Mouse (Mus musculus) ES-E14 (cell line): Measurements from ENCODE around the gene Il3.

Source experiments
- CHD2 ChIP-seq: IDR thresholded peaks from 2 replicates; pipeline ENCODE4 v1.6.1; 2014; ENCODE audit warnings: mild to moderate bottlenecking, low read depth, low read length, inconsistent platforms
- HCFC1 ChIP-seq: IDR thresholded peaks from 2 replicates; pipeline ENCODE4 v1.6.1; 2012; ENCODE audit warnings: low read length, inconsistent platforms, borderline replicate concordance; ENCODE audit not compliant: insufficient read depth
- MAFK ChIP-seq: IDR thresholded peaks from 2 replicates; pipeline ENCODE4 v1.6.1; 2014; ENCODE audit warnings: mild to moderate bottlenecking, low read depth, low read length, inconsistent platforms; ENCODE audit not compliant: insufficient read depth
- ZC3H11A ChIP-seq: IDR thresholded peaks from 2 replicates; pipeline ENCODE4 v1.6.1; 2012; ENCODE audit warnings: low read depth, mild to moderate bottlenecking, inconsistent platforms, low read length, borderline replicate concordance
- ZNF384 ChIP-seq: IDR thresholded peaks from 2 replicates; pipeline ENCODE4 v1.6.1; 2012; ENCODE audit warnings: low read depth, low read length, inconsistent platforms

DNA sequence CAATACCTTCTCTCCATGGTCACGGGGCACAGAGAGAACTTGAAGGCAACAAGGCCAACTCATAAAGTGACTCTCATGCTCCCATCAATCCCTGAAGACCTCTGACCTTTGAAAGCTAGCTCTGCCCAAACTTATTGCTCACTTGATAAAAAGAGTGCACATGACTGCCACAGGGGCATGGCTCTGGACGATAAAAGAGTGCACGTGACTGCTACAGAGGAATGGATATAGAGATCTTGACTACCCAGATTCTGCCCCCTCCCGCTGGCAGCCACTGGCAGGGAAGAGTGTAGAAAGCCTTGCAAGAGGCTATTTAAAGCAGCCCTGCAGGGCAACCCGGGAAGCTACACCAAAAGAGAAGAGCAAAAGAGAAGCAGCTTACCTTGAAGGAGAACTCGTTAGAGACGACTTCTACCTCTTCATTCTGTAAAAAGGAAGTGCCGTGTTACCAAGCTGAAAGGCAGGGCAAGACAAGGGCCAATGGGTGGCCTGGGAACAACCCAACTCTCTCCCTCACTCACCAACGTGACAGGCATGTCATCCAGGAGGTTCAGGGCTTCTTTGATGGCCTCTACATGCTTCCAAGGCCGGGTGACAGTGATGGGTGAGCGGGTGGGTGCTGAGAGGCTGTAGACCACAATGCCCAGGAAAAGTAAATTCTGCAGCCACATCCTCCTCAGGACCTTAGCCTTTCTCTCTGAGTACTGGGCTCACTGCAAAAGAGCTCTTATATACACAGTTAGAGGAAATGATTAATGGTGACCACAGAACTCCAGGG lies 17.9 kb downstream of the Il3 start, which contains the start of gene Csf2:
- TF ChIP-seq MAFK = no peak
- no peak for TF ChIP-seq CHD2
- no peak for TF ChIP-seq HCFC1
- no peak for TF ChIP-seq ZC3H11A
- no peak for TF ChIP-seq ZNF384
